ENCODE assay signal across 10 mouse cellular contexts in the genomic region with DNA sequence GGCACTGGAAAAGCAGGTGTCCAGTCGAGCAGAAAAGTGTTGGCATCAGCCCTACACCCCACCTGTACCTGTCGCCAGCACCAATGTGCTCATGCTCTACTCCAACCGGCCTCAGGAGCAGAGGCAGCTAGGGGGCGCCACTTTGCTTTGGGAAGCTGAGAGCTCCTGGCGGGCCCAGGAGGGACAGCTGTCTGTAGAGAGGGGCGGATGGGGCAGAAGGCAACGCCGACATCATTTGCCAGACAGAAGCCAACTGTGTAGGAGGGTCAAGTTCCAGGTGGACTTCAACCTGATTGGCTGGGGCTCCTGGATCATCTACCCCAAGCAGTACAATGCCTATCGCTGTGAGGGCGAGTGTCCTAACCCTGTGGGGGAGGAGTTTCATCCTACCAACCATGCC. TPM values are rescaled to one million over a fixed set of nuclear protein-coding genes. Genes with fewer than 3 reads are reported as not detected.
DNase-seq lines count a peak whose midpoint lies in the region; ATAC-seq and TF ChIP-seq lines count a peak whose summit lies in the region.
"Had no signal": no experiment of that assay in that cellular context is flagged by ENCODE, and none has a peak within 500 bp of the region (broad histone marks: within the 10 kb centered on the region; RNA-seq: fewer than 3 reads in every experiment).

No protein-coding gene starts in this region.

- peaks cover 85% of the 10 kb centered on the region for H3K36me3 ChIP-seq in E14TG2a.4 (ENCODE audit: insufficient read depth, low read length)
- no peaks in the 10 kb centered on the region for H3K36me3 ChIP-seq in heart, embryonic 10.5 days

- ATAC-seq in monocyte, adult 5-6 weeks (replicated peaks; ENCODE audit: insufficient number of reproducible peaks, low FRiP score, low TSS enrichment, poor library complexity, severe bottlenecking), result no peak

- no peaks in the 10 kb centered on the region for H3K9me3 ChIP-seq in E14TG2a.4 (ENCODE audit: low read length)
- no peaks in the 10 kb centered on the region for H3K9me3 ChIP-seq in heart, embryonic 10.5 days

- TF ChIP-seq CTCF in E14TG2a.4 (conservative IDR thresholded peaks at IDR 0.05; ENCODE audit: low read length), result peak; percentile 88

- DNase-seq in heart, postnatal 4 days, result peak; percentile 48
- DNase-seq in heart, adult 9 months (ENCODE audit: low spot score in 2 of 2), result no peak
- peak; percentile 38 to 55 for DNase-seq in gastrocnemius, adult 8-10 months (ENCODE audit: low spot score in 2 of 2)
- peak; percentile 51 for DNase-seq in lung, postnatal 14 days
- no peak for DNase-seq in heart, embryonic 10.5 days (ENCODE audit: low spot score)
- DNase-seq in frontal cortex, postnatal 10 days (ENCODE audit: low spot score in 2 of 2), result no peak

- H3K27ac ChIP-seq in heart, embryonic 10.5 days, result no peak overlapping the region

- H3K4me1 ChIP-seq in E14TG2a.4 (replicated peaks; ENCODE audit: low read depth, low read length), result peaks cover 74% of the 10 kb centered on the region
- peaks cover 30% of the 10 kb centered on the region for H3K4me1 ChIP-seq in heart, embryonic 10.5 days

- peak overlapping the region; percentile 65 for H3K4me3 ChIP-seq in E14TG2a.4 (replicated peaks; ENCODE audit: low read length)
- H3K4me3 ChIP-seq in heart, embryonic 10.5 days, result no peak overlapping the region
- H3K4me3 ChIP-seq: erythroblast, embryonic 14.5 days had no signal

- whole genome bisulfite sequencing in heart, embryonic 10.5 days, result 59% methylated on average over 10 of the region's 10 CpGs

- no peaks in the 10 kb centered on the region for H3K27me3 ChIP-seq in E14TG2a.4 (ENCODE audit: insufficient read depth, low read length)
- H3K27me3 ChIP-seq in heart, embryonic 10.5 days (ENCODE audit: insufficient read depth, poor library complexity, severe bottlenecking), result peaks cover 39% of the 10 kb centered on the region

RNA-seq across cellular contexts. Expression of a gene that starts 5.5 kb away (rescaled TPM):
- under 1 TPM; 0.24 to 0.32 TPM for total RNA-seq in heart, postnatal 4 days (2021)
- total RNA-seq in gastrocnemius, adult 8-10 months (2022), result under 1 TPM in 3 of 4 experiments, not detected in 1; 0.12 to 0.24 (median 0.13) TPM
- total RNA-seq in monocyte, adult 5-6 weeks (2017), result 0.49 TPM in 1 of 3 replicates, not detected in the others
- 0.28 TPM in 1 of 2 replicates, not detected in the other for polyA plus RNA-seq in heart, embryonic 10.5 days (2016; fragmentation: Nextera tagmentation; extraction: Ambion mirVana)
- polyA plus RNA-seq: limb, embryonic 11.5 days had no signal

RNA-seq across cellular contexts. Expression of a gene that starts 29.2 kb away (rescaled TPM):
- total RNA-seq in heart, postnatal 4 days (2021), result 10 to 100 TPM; 95.4 to 95.9 TPM
- total RNA-seq in gastrocnemius, adult 8-10 months (2022), result 100 to 1,000 TPM; 154 to 242 (median 183) TPM
- total RNA-seq in monocyte, adult 5-6 weeks (2017), result 9.4 to 20.7 TPM (median 11.8 TPM) in 3 replicates
- polyA plus RNA-seq in heart, embryonic 10.5 days (2016; fragmentation: Nextera tagmentation; extraction: Ambion mirVana), result 51.2 and 53.1 TPM in 2 replicates

RNA-seq across cellular contexts. Expression of a gene that starts 40.0 kb away (rescaled TPM):
- 10 to 100 TPM; 38.1 to 38.9 TPM for total RNA-seq in heart, postnatal 4 days (2021)
- 1 to 10 TPM; 2.7 to 5.7 (median 4.5) TPM for total RNA-seq in gastrocnemius, adult 8-10 months (2022)
- total RNA-seq in monocyte, adult 5-6 weeks (2017), result 1.8 to 8.2 TPM (median 7.5 TPM) in 3 replicates
- 34.2 and 40.8 TPM in 2 replicates for polyA plus RNA-seq in heart, embryonic 10.5 days (2016; fragmentation: Nextera tagmentation; extraction: Ambion mirVana)

RNA-seq across cellular contexts. Expression of a gene that starts 52.3 kb away (rescaled TPM):
- total RNA-seq in heart, postnatal 4 days (2021), result 10 to 100 TPM; 16.4 to 17.1 TPM
- 100 to 1,000 TPM; 151 to 195 (median 168) TPM for total RNA-seq in gastrocnemius, adult 8-10 months (2022)
- total RNA-seq in monocyte, adult 5-6 weeks (2017), result 2.1 to 4.9 TPM (median 3.3 TPM) in 3 replicates
- 10.5 and 14.0 TPM in 2 replicates for polyA plus RNA-seq in heart, embryonic 10.5 days (2016; fragmentation: Nextera tagmentation; extraction: Ambion mirVana)

Comparison
In these comparisons a context has a peak if more than half of its experiments do, and no peak if none do; other contexts are left out.
1. DNase-seq: peak in heart, postnatal 4 days (single experiment), gastrocnemius, adult 8-10 months (2 of 2) and lung, postnatal 14 days (single experiment); none in heart, adult 9 months (0 of 2), heart, embryonic 10.5 days (single experiment) and frontal cortex, postnatal 10 days (0 of 2).